Mouse (Mus musculus) forebrain, postnatal 0 days (tissue): ENCODE measurements at regions not wholly inside any gene's neighbourhood (a gene's known extent, or its start where the extent isn't known, plus 50 kb on each side); places are given as distances from the start of the nearest gene placed in this dataset.
A peak's percentile ranks its signal among the peaks of the same experiment; 100 is the strongest.

ENCODE experiments used
- ATAC-seq: fragments of 200-750 bp; cut with Nextera tagmentation; 2 replicates; pipeline ENCODE4 v1.8.0; 2017; ENCODE audit warnings: mild to moderate bottlenecking, moderate library complexity
- DNase-seq: peaks from one replicate; pipeline ENCODE4 v3.0.0-alpha.2; 2015
- H3K27ac ChIP-seq: fragments of 300-500 bp; sonication (generic); 2 replicates; pipeline ENCODE4 v1.5.1; 2014; ENCODE audit warnings: low read depth, mild to moderate bottlenecking, antibody characterized with exemption, low read length, moderate library complexity, mixed read lengths
- H3K27me3 ChIP-seq: fragments of 300-500 bp; sonication (generic); 2 replicates; pipeline ENCODE4 v1.6.1; 2014; ENCODE audit warnings: mild to moderate bottlenecking, low read length, mixed read lengths; ENCODE audit not compliant: insufficient read depth
- H3K36me3 ChIP-seq: fragments of 300-500 bp; sonication (generic); 2 replicates; pipeline ENCODE4 v1.6.1; 2014; ENCODE audit warnings: mild to moderate bottlenecking, moderate library complexity; ENCODE audit not compliant: insufficient read depth
- H3K4me1 ChIP-seq: fragments of 300-500 bp; sonication (generic); 2 replicates; pipeline ENCODE4 v1.6.1; 2014; ENCODE audit warnings: antibody characterized with exemption; ENCODE audit not compliant: insufficient read depth
- H3K4me2 ChIP-seq: fragments of 300-500 bp; sonication (generic); 2 replicates; pipeline ENCODE4 v1.6.1; 2014; ENCODE audit warnings: low read depth, mild to moderate bottlenecking, moderate library complexity
- H3K4me3 ChIP-seq: fragments of 300-500 bp; sonication (generic); 2 replicates; pipeline ENCODE4 v1.5.1; 2014; ENCODE audit warnings: low read depth, low read length, mixed read lengths
- H3K9ac ChIP-seq: fragments of 300-500 bp; sonication (generic); 2 replicates; pipeline ENCODE4 v1.6.1; 2014; ENCODE audit warnings: mild to moderate bottlenecking
- H3K9me3 ChIP-seq: fragments of 300-500 bp; sonication (generic); 2 replicates; pipeline ENCODE4 v1.6.1; 2016; ENCODE audit warnings: low read length
- CTCF ChIP-seq: sonication (generic); IDR thresholded peaks from 2 replicates; pipeline ENCODE4 v1.5.1; 2016; ENCODE audit warnings: antibody characterized with exemption, control low read depth, low read depth
- WGBS: fragments of 180-500 bp; shearing (Covaris S2); extraction: QIAGEN DNeasy Blood & Tissue Kit; methylation state at CpG from one replicate; pipeline ENCODE4 v1.1.7; 2014; 5-methylcytosine and 5-hydroxymethylcytosine counted together

GRCm38 (mm10) chr19:24622776-24623175 lies 51.0 kb upstream of the Tmem252 start:
- TF ChIP-seq CTCF = no peak
- H3K27me3 ChIP-seq = no peaks in the 10 kb centered on the region
- H3K27ac ChIP-seq = no peak overlapping the region
- H3K4me2 ChIP-seq = no peak overlapping the region
- 96% methylated on average over 9 of the region's 9 CpGs for WGBS
- H3K9me3 ChIP-seq = no peaks in the 10 kb centered on the region
- no peak overlapping the region for H3K4me3 ChIP-seq
- DNase-seq (no peak), ATAC-seq (no peak)
- no peak overlapping the region for H3K9ac ChIP-seq
- no peaks in the 10 kb centered on the region for H3K36me3 ChIP-seq
- no peaks in the 10 kb centered on the region for H3K4me1 ChIP-seq

DNA sequence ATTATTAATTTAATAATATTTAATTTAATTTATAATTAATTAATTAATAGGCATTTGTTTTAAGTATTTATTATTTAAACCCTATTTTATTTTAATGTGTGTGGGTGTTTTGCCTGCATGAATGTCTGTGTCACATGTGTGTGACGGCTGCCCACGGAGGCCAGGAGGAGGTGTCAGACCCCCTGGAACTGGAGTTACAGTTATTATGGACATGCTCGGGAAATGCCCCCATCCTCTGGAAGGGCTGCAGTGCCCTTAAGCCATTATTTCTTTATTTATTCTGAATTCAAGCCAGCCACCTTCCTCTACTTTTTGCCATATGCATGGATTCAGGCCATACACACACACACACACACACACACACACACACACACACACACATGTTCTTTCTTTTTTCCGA lies 51.5 kb upstream of the Tmem252 start:
- H3K9me3 ChIP-seq = no peaks in the 10 kb centered on the region
- H3K36me3 ChIP-seq = no peaks in the 10 kb centered on the region
- no peak overlapping the region for H3K4me2 ChIP-seq
- no peak overlapping the region for H3K9ac ChIP-seq
- H3K27ac ChIP-seq = no peak overlapping the region
- no peak for ATAC-seq
- no peak overlapping the region for H3K4me3 ChIP-seq
- no peak for DNase-seq
- TF ChIP-seq CTCF = no peak
- WGBS = 74% methylated on average over 4 of the region's 4 CpGs
- H3K4me1 ChIP-seq = no peaks in the 10 kb centered on the region
- no peaks in the 10 kb centered on the region for H3K27me3 ChIP-seq

GRCm38 (mm10) chr19:24621610-24622220 lies 52.1 kb upstream of the Tmem252 start:
- Histone ChIP-seq H3K4me1 (no peaks in the 10 kb centered on the region), H3K27me3 (no peaks in the 10 kb centered on the region), H3K9ac (no peak overlapping the region), H3K4me3 (no peak overlapping the region), H3K4me2 (no peak overlapping the region), H3K27ac (no peak overlapping the region), H3K36me3 (no peaks in the 10 kb centered on the region), H3K9me3 (no peaks in the 10 kb centered on the region)
- 31% methylated on average over 8 of the region's 8 CpGs for WGBS
- ATAC-seq (peak; percentile 71; the same call in 1 of the 2 replicates), DNase-seq (peak; percentile 82)
- peak; percentile 82 for TF ChIP-seq CTCF

GRCm38 (mm10) chr19:24615762-24616310 lies 58.0 kb upstream of the Tmem252 start:
- DNase-seq (no peak), ATAC-seq (no peak)
- H3K4me2 ChIP-seq = no peak overlapping the region
- no peak overlapping the region for H3K4me3 ChIP-seq
- H3K4me1 ChIP-seq = no peaks in the 10 kb centered on the region
- no peak for TF ChIP-seq CTCF
- no peak overlapping the region for H3K9ac ChIP-seq
- H3K36me3 ChIP-seq = no peaks in the 10 kb centered on the region
- H3K27ac ChIP-seq = no peak overlapping the region
- H3K27me3 ChIP-seq = no peaks in the 10 kb centered on the region
- WGBS = 88% methylated on average over 7 of the region's 7 CpGs
- H3K9me3 ChIP-seq = no peaks in the 10 kb centered on the region

GRCm38 (mm10) chr19:24607884-24608283 lies 52.2 kb upstream of the Pip5k1b start:
- TF ChIP-seq CTCF = no peak
- no peaks in the 10 kb centered on the region for H3K36me3 ChIP-seq
- no peaks in the 10 kb centered on the region for H3K9me3 ChIP-seq
- WGBS = 72% methylated on average over 3 of the region's 3 CpGs
- no peak overlapping the region for H3K4me3 ChIP-seq
- no peak overlapping the region for H3K27ac ChIP-seq
- H3K4me1 ChIP-seq = no peaks in the 10 kb centered on the region
- H3K9ac ChIP-seq = no peak overlapping the region
- no peaks in the 10 kb centered on the region for H3K27me3 ChIP-seq
- DNase-seq (no peak), ATAC-seq (no peak)
- H3K4me2 ChIP-seq = no peak overlapping the region

DNA sequence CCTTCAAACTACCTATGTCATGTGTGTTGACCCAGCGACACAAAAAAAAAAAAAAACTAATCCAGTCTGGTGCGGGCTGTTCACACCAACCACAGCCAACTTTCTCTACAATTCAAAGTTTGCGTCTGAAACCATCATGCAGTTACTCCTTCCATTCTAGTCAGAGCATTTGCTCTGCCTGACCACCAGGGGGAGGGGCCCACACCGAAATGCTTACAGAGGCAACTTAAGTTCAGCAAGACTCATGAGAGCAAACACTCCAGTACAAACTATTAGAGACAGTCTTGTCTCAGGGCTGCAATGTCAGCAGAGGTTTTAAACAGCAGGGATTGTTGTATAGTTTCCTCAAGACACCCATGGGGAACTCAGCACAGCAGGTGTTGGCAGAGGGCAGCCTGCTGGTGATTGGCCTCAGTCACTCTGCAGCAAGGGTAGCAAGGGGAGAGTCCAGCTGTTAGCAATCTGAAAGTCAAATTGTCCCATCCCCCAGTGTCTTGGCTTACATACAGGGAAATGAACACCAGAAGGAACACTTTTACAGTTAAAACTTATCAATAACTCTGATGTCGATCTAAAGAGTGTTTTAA lies 50.8 kb upstream of the Pip5k1b start:
- WGBS = 75% methylated on average over 5 of the region's 5 CpGs
- Histone ChIP-seq H3K4me3 (no peak overlapping the region), H3K4me1 (no peaks in the 10 kb centered on the region), H3K9ac (no peak overlapping the region), H3K9me3 (no peaks in the 10 kb centered on the region), H3K36me3 (no peaks in the 10 kb centered on the region), H3K4me2 (no peak overlapping the region), H3K27me3 (no peaks in the 10 kb centered on the region), H3K27ac (no peak overlapping the region)
- ATAC-seq = no peak
- TF ChIP-seq CTCF = peak; percentile 42; the same call in 1 of the 2 replicates
- DNase-seq = no peak
